Mouse (Mus musculus) left cerebral cortex, postnatal 10 days (tissue): ENCODE data around the gene Adgb. TPM values are rescaled to one million over a fixed set of nuclear protein-coding genes. Genes with fewer than 3 reads are reported as not detected.
A peak's percentile ranks its signal among the peaks of the same experiment; 100 is the strongest.
"Not testable (repeated sequence)": the region's sequence is repeated elsewhere in the genome, so short reads cannot be mapped to it uniquely, and the experiment has no call there.

Experiments used
- DNase-seq, 2 experiments: peaks; one replicate each; pipeline ENCODE4 v3.0.0; 2021 to 2022; ENCODE audit warnings: low spot score in 2 of 2, mixed read lengths in 1 of 2; ENCODE audit errors: extremely low spot score in 1 of 2
- intact Hi-C: fragments of 180-260 bp; cut with DNase I; formaldehyde crosslinking; loops from one replicate; pipeline ENCODE4 v1.15.1; 2025
- total RNA-seq, 2 experiments: library from RNA; stranded (reverse); gene quantifications; 2 replicates each; pipeline ENCODE4 v1.2.3; 2021

The Adgb gene
- total RNA-seq: under 1 TPM; 0.12 to 0.47 TPM

DNA sequence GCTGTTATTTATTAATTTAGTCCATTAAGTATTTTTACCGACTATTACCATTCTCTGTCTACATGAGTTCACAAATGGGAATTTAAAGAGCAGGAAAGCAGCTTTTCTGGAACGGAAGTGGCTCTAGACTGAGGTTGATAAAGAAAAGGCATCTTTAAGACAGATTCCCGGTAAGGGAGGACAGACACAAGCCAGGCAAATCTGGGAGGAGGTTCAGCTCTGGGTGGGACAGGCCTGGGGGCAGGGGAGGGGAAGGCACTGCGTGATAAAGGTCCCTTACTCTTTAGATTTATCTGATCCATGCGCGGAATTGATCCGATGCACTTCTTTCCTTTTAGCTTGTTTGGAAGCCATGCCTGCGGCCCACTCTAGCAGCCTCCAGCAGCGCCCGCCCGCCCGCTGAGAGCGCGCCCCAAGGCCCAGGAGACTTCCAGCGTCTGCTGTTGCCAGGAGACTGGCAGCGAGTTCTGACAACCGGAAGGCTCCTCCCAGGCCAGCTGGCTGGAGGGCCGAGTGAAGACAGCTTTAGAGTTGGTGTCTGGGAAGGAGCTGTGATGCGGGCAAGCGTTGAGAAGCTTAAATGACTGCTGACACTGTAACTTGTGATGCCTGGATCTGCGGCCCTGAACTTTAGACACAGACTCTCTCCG lies at the start of gene Adgb:
Gene Adgb, minus strand, starts transcription at position 366 of the 650 bp plus-strand sequence.
- intact Hi-C loops: no loop called here
- DNase-seq: peak; percentile 51 to 85

- intact Hi-C loops: no loop called here
- no peak for DNase-seq
These were observed 8.0 kb upstream of the Adgb start for GRCm38 (mm10) chr10:10480139-10480538.

DNA sequence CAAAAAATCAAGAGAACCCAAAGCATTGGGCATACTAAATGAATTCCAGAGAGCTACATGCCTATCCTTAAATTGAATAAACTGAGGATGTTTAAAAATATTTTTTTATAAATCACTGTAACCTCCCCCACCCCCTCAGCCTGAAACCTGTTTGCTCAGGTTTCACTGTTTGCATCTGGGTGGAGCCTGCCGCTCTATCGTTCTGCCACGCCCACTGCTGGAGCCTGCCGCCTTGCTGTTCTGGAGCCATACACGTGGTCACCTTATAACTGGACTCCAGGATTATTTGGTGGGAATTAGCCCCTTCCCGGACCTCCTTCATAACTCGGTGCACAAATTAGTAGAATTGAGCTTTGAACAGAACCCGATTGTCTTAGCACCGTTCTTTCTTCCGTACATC lies 5.3 kb upstream of the Adgb start:
- intact Hi-C loops, DNase-seq: not testable (repeated sequence)

GRCm38 (mm10) chr10:10476956-10477355 lies 4.8 kb upstream of the Adgb start:
- no peak for DNase-seq
- intact Hi-C loops: no loop called here

- DNase-seq: no peak
- intact Hi-C loops: no loop called here
These were observed 4.4 kb upstream of the Adgb start for GRCm38 (mm10) chr10:10476549-10476948.

GRCm38 (mm10) chr10:10468699-10469547 lies 3.2 kb downstream of the Adgb start:
- intact Hi-C loops: no loop called here
- DNase-seq: no peak

GRCm38 (mm10) chr10:10460113-10460512 lies 12.0 kb downstream of the Adgb start:
- intact Hi-C loops: no loop called here
- no peak for DNase-seq

DNA sequence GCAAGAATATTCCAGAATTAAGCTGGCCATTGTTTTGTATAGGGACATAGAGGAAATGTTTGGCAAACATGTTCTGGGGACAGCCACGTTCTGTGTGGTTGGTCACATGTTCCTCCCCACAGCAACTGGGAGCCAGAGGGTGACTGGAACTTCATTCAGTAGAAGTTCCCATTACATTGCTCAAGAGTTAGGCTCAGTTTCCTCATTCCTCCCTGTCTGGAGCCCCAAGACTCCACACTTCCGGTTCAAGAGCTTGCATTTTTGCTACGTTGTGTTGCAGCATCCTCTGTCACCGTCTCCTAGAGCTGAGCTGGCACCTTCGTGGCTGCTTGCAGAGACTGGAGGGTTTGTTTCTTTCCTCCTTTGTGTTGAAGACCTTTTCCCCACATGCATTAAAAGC lies 15.1 kb downstream of the Adgb start:
- intact Hi-C loops: no loop called here
- DNase-seq: peak in 1 of 2 experiments; percentile 8

- no peak for DNase-seq
- intact Hi-C loops: no loop called here
These were observed 23.1 kb downstream of the Adgb start for GRCm38 (mm10) chr10:10449067-10449466.

- no peak for DNase-seq
- intact Hi-C loops: no loop called here
These were observed 27.2 kb downstream of the Adgb start for GRCm38 (mm10) chr10:10444841-10445466.

- intact Hi-C loops: no loop called here
- DNase-seq: no peak
These were observed 28.6 kb downstream of the Adgb start for GRCm38 (mm10) chr10:10443558-10443957.

DNA sequence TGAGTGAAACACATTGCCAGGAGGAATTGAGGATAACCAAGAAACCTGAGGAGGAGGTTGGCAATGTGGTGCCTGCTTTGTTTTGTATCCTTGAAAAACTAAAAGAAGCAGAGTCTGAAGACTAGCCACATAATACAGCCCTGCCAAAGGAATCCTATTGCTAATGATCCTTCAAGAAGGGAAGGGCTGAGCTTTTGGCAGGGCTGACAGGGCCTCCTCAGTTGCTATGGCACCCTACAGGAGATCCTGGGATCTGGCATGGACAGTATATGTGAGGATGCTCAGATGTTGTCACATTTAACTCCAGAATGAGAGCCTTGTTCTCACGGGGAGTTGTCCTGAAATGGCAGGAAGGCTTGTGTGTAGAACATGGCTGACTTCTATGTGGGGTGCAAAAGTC lies 37.1 kb downstream of the Adgb start:
- intact Hi-C loops: no loop called here
- no peak for DNase-seq

- no peak for DNase-seq
These were observed 42.5 kb downstream of the Adgb start for GRCm38 (mm10) chr10:10429635-10430034.

GRCm38 (mm10) chr10:10429032-10429431 lies 43.1 kb downstream of the Adgb start:
- intact Hi-C loops: no loop called here
- DNase-seq: no peak

More at GRCm38 (mm10) chr10:10429635-10430034, 42.5 kb downstream of the Adgb start:
- intact Hi-C loops: no loop called here

DNA sequence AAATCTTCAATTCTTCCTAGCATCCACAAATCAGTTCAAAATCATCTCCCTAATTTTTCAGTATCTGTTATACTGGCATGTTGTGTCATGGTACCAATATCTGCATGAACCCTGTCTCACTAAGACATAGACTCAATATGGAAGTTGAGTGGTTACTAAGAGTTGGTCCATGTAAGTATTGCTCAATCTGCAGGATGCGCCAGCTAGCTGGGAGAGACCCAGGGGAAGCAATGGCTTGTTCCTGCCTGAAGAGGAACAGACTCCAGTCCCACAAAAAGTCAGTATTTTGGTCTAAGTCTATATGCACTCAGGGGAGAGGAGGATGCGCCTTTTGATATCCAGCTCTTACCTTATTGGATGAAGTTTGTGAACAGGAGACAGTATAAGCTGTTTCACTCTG lies 47.7 kb downstream of the Adgb start:
- intact Hi-C loops: no loop called here
- DNase-seq: no peak

GRCm38 (mm10) chr10:10411046-10411445 lies 61.1 kb downstream of the Adgb start:
- DNase-seq: no peak
- intact Hi-C loops: no loop called here

- peak in 1 of 2 experiments; percentile 57 for DNase-seq
- intact Hi-C loops: loop anchor here (5.0 kb wide), 3 partner anchors 149 to 744 kb away; partner anchors contain the start of genes Grm1 and Rab32
These were observed 64.0 kb downstream of the Adgb start for GRCm38 (mm10) chr10:10408166-10408565.

DNA sequence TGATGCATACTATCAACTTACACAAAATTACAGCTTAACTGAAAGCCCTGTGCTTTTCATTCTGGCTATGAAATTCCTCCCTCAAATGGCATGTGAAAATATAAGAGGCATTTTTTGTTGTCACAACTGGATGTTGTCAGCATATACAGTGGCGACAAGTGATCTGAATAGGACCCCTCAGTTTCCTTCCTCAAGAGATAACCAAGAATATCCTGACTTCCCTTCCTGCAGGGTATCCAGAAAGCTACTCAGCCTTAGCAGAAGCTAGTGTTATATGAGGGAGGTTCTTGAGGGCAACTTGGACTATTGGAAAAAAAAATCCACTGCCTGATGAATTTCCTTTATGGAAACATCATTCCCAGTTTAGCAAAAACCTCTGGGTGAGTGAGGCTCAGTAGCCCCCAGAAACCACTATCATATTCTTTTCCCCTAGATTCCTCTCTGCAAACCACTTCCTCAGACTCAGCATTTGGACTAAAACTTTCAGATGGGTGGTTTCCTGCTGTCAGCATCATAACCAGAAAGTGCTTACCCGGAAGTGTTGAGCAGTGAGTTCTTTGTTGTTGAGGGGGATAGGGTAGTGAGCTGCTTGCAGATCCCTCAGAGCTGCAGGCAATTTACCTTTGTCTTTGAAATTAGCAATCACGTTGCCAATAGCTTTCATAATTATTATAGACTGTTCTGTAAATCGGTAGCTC lies 76.2 kb downstream of the Adgb start:
- intact Hi-C loops: no loop called here
- DNase-seq: no peak

DNA sequence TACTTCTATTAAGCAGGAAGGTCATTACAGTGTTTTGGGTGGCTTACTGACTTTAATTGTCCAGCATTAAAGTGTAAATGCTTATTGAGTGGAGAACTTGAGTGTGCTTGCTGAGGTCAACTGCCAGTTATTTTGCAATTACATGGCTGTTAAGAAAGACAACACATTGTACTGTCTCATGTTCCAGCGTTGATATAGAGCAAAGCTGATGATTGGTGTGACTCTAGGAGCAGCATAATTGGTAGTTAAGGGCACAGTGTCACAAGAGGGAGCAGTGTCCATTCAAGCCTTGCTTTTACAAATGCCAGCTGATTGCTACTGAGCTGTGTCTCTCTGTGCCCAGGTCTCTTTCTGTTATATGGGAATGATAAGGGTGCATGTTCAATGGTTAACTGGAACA lies 97.5 kb downstream of the Adgb start:
- DNase-seq: no peak
- intact Hi-C loops: no loop called here
